Mouse (Mus musculus) splenic B cell, adult 2 months (primary cell): ENCODE data around the gene Cdadc1.

Experiments
- DNase-seq: peaks from one replicate; pipeline ENCODE4 v3.0.0-alpha.2; 2011; ENCODE audit warnings: low read depth, low spot score
- H3K27me3 ChIP-seq: 2 replicates; pipeline ENCODE4 v1.6.1; 2012; ENCODE audit warnings: mild to moderate bottlenecking, low read length, moderate library complexity, mixed read lengths; ENCODE audit not compliant: control insufficient read depth, poor library complexity, insufficient read depth, severe bottlenecking
- H3K36me3 ChIP-seq: 2 replicates; pipeline ENCODE4 v1.6.1; 2012; ENCODE audit warnings: mild to moderate bottlenecking, low read length, moderate library complexity, mixed read lengths; ENCODE audit not compliant: control insufficient read depth, poor library complexity, insufficient read depth, severe bottlenecking

Cdadc1 gene

GRCm38 (mm10) chr14:59543158-59543826 is 54.5 kb downstream of the Cdadc1 start:
- DNase-seq: no peak
- Histone ChIP-seq H3K36me3 (peaks cover 20% of the 10 kb centered on the region), H3K27me3 (no peaks in the 10 kb centered on the region)

- peaks cover 26% of the 10 kb centered on the region for H3K36me3 ChIP-seq
- no peaks in the 10 kb centered on the region for H3K27me3 ChIP-seq
- DNase-seq: no peak
These were observed 57.0 kb downstream of the Cdadc1 start for GRCm38 (mm10) chr14:59540761-59541160.

GRCm38 (mm10) chr14:59540230-59540629 is 57.5 kb downstream of the Cdadc1 start:
- DNase-seq: no peak

GRCm38 (mm10) chr14:59537829-59538432 is 59.8 kb downstream of the Cdadc1 start:
- DNase-seq: no peak
- peaks cover 20% of the 10 kb centered on the region for H3K36me3 ChIP-seq
- H3K27me3 ChIP-seq: no peaks in the 10 kb centered on the region

More at GRCm38 (mm10) chr14:59540230-59540629, 57.5 kb downstream of the Cdadc1 start:
- Histone ChIP-seq H3K36me3 (peaks cover 25% of the 10 kb centered on the region), H3K27me3 (no peaks in the 10 kb centered on the region)

GRCm38 (mm10) chr14:59533908-59534307 is 63.9 kb downstream of the Cdadc1 start:
- no peaks in the 10 kb centered on the region for H3K27me3 ChIP-seq
- peaks cover 12% of the 10 kb centered on the region for H3K36me3 ChIP-seq
- no peak for DNase-seq

GRCm38 (mm10) chr14:59532986-59533385 is 64.8 kb downstream of the Cdadc1 start:
- peaks cover 10% of the 10 kb centered on the region for H3K36me3 ChIP-seq
- DNase-seq: no peak
- no peaks in the 10 kb centered on the region for H3K27me3 ChIP-seq

GRCm38 (mm10) chr14:59530801-59531200 is 67.0 kb downstream of the Cdadc1 start:
- Histone ChIP-seq H3K36me3 (peaks cover 6% of the 10 kb centered on the region), H3K27me3 (no peaks in the 10 kb centered on the region)
- no peak for DNase-seq

- Histone ChIP-seq H3K36me3 (peaks cover 2% of the 10 kb centered on the region), H3K27me3 (no peaks in the 10 kb centered on the region)
- no peak for DNase-seq
These were observed 71.9 kb downstream of the Cdadc1 start for GRCm38 (mm10) chr14:59525843-59526242.

GRCm38 (mm10) chr14:59513922-59514444 is 83.8 kb downstream of the Cdadc1 start:
- no peaks in the 10 kb centered on the region for H3K27me3 ChIP-seq
- H3K36me3 ChIP-seq: peaks cover 3% of the 10 kb centered on the region; the same call in 1 of the 2 replicates
- no peak for DNase-seq
